Mouse (Mus musculus) kidney, embryonic 16.5 days (tissue): Measurements from ENCODE around the gene Crkl. TPM values are rescaled to one million over a fixed set of nuclear protein-coding genes. Genes with fewer than 3 reads are reported as not detected.

ENCODE experiments used
- ATAC-seq: fragments of 200-750 bp; cut with Nextera tagmentation; 2 replicates; pipeline ENCODE4 v1.8.0; 2017; ENCODE audit warnings: moderate TSS enrichment; ENCODE audit not compliant: low FRiP score, low TSS enrichment
- H3K27ac ChIP-seq: fragments of 300-500 bp; sonication (generic); 2 replicates; pipeline ENCODE4 v1.5.1; 2014; ENCODE audit warnings: low read length
- H3K27me3 ChIP-seq: fragments of 300-500 bp; sonication (generic); 2 replicates; pipeline ENCODE4 v1.6.1; 2014; ENCODE audit warnings: low read length, control low read depth, mixed read lengths; ENCODE audit not compliant: insufficient read depth
- H3K36me3 ChIP-seq: fragments of 300-500 bp; sonication (generic); 2 replicates; pipeline ENCODE4 v1.6.1; 2014; ENCODE audit warnings: low read length, control low read depth, mixed read lengths; ENCODE audit not compliant: insufficient read depth
- H3K4me1 ChIP-seq: fragments of 300-500 bp; sonication (generic); 2 replicates; pipeline ENCODE4 v1.6.1; 2014; ENCODE audit warnings: low read length, control low read depth, mixed read lengths; ENCODE audit not compliant: insufficient read depth
- H3K4me2 ChIP-seq: fragments of 300-500 bp; sonication (generic); replicated peaks from 2 replicates; pipeline ENCODE4 v1.6.1; 2014; ENCODE audit warnings: low read depth, low read length
- H3K4me3 ChIP-seq: fragments of 300-500 bp; sonication (generic); 2 replicates; pipeline ENCODE4 v1.5.1; 2014; ENCODE audit warnings: mild to moderate bottlenecking, low read length
- H3K9ac ChIP-seq: fragments of 300-500 bp; sonication (generic); replicated peaks from 2 replicates; pipeline ENCODE4 v1.6.1; 2014; ENCODE audit warnings: low read length
- H3K9me3 ChIP-seq: fragments of 300-500 bp; sonication (generic); 2 replicates; pipeline ENCODE4 v1.6.1; 2016; ENCODE audit warnings: low read length, control low read depth
- WGBS: fragments of 180-500 bp; shearing (Covaris S2); extraction: QIAGEN DNeasy Blood & Tissue Kit; methylation state at CpG from one replicate; pipeline ENCODE4 v1.1.7; 2014; 5-methylcytosine and 5-hydroxymethylcytosine counted together
- polyA plus RNA-seq: library from polyadenylated mRNA; unstranded; fragments of >200 nt; fragmentation: Nextera tagmentation; extraction: Ambion mirVana; gene quantifications from 2 replicates; pipeline ENCODE4 v1.2.1, GENCODE M21; 2015

The Crkl gene
- polyA plus RNA-seq, 1 experiment from 2014 or later, result 78.5 TPM

DNA sequence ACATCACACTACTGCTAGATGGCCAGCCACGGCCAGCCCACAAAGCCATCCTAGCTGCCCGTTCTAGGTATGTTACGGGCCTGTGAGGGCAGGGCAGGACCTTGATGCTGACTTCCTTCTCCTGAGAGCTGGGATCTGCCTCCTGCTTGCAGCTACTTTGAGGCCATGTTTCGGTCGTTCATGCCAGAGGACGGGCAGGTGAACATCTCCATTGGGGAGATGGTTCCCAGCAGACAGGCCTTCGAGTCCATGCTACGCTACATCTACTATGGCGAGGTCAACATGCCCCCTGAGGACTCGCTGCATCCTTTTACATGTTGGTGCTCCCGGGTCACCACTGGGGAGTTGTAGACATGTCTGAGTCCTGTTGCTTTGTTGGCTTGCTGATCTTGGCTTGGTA lies 72.4 kb downstream of the Crkl start:
- Histone ChIP-seq H3K27me3 (no peaks in the 10 kb centered on the region), H3K27ac (no peak overlapping the region), H3K36me3 (peaks cover 93% of the 10 kb centered on the region), H3K9me3 (no peaks in the 10 kb centered on the region), H3K4me1 (0 out of 2 replicates have a peak, but pooled peaks cover 1% of the 10 kb centered on the region), H3K4me3 (no peak overlapping the region), H3K4me2 (no peak overlapping the region), H3K9ac (no peak overlapping the region)
- no peak for ATAC-seq
- WGBS, result 93% methylated on average over 11 of the region's 11 CpGs

- ATAC-seq, result no peak
- peaks cover 80% of the 10 kb centered on the region for H3K36me3 ChIP-seq
- no peaks in the 10 kb centered on the region for H3K9me3 ChIP-seq
- no peak overlapping the region for H3K4me3 ChIP-seq
- H3K4me1 ChIP-seq, result peaks cover 12% of the 10 kb centered on the region
- no peaks in the 10 kb centered on the region for H3K27me3 ChIP-seq
- 74% methylated on average over 3 of the region's 3 CpGs for WGBS
- H3K27ac ChIP-seq, result no peak overlapping the region
- no peak overlapping the region for H3K4me2 ChIP-seq
- H3K9ac ChIP-seq, result no peak overlapping the region
Measured at GRCm38 (mm10) chr16:17525524-17525923, 73.7 kb downstream of the Crkl start.

DNA sequence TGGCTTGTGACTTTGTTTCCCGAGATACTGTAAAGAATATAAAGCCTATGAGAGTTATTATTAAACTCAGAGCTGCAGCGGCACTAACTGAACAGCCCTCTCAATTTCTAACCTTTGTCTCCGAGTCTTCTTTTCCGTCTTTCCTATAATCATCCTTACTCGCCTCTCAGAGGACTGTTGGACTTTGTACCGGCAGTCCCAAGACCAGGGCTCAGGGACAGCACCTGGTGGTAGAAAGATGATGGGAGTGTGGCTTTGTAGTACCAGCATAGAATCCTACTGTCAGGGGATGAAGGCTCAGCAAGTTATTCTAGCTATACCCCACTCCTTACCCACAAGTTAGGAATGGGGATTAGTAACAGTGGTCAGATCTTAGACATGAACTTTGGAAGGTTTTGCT lies 74.4 kb downstream of the Crkl start:
- ATAC-seq, result no peak
- 87% methylated on average over 6 of the region's 6 CpGs for WGBS
- no peaks in the 10 kb centered on the region for H3K27me3 ChIP-seq
- H3K36me3 ChIP-seq, result peaks cover 73% of the 10 kb centered on the region
- H3K9me3 ChIP-seq, result no peaks in the 10 kb centered on the region
- H3K4me1 ChIP-seq, result peaks cover 12% of the 10 kb centered on the region
- H3K4me3 ChIP-seq, result no peak overlapping the region
- no peak overlapping the region for H3K4me2 ChIP-seq
- H3K9ac ChIP-seq, result no peak overlapping the region
- no peak overlapping the region for H3K27ac ChIP-seq

DNA sequence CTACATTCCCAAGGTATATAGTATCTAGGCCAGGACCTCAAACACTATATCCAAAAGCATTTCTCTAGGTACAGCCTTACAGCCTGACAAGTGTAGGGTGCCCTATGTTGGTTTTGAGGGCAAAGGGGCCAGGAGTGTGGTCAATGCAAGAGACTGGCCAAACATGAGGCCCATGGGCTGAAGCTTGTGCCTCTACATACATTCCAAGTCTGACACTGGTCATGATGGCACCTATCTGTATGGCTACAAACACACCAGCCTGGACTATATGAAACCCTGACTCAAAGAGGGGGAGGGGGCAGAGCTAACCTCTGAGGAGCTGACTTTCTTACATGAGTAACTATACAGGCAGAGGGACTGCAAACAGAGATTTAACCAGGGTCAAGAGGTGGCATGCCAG lies 75.8 kb downstream of the Crkl start:
- Histone ChIP-seq H3K27me3 (no peaks in the 10 kb centered on the region), H3K4me2 (no peak overlapping the region), H3K9ac (no peak overlapping the region), H3K36me3 (peaks cover 59% of the 10 kb centered on the region), H3K4me1 (peaks cover 19% of the 10 kb centered on the region), H3K9me3 (no peaks in the 10 kb centered on the region), H3K27ac (no peak overlapping the region), H3K4me3 (no peak overlapping the region)
- ATAC-seq, result no peak

- peaks cover 19% of the 10 kb centered on the region for H3K4me1 ChIP-seq
Measured at GRCm38 (mm10) chr16:17528276-17528675, 76.5 kb downstream of the Crkl start.

GRCm38 (mm10) chr16:17529981-17530586 lies 78.3 kb downstream of the Crkl start:
- Histone ChIP-seq H3K27ac (peak overlapping the region; percentile 97), H3K9ac (peak overlapping the region; percentile 82), H3K4me1 (peaks cover 19% of the 10 kb centered on the region), H3K4me3 (peak overlapping the region; percentile 70), H3K27me3 (no peaks in the 10 kb centered on the region), H3K36me3 (peaks cover 37% of the 10 kb centered on the region), H3K4me2 (peak overlapping the region; percentile 72), H3K9me3 (no peaks in the 10 kb centered on the region)
- WGBS, result 12% methylated on average over 17 of the region's 17 CpGs
- 0 out of 2 replicates have a peak, but pooled peaks have one; percentile 1 for ATAC-seq

More at GRCm38 (mm10) chr16:17528276-17528675, 76.5 kb downstream of the Crkl start:
- H3K36me3 ChIP-seq, result peaks cover 52% of the 10 kb centered on the region
- H3K9me3 ChIP-seq, result no peaks in the 10 kb centered on the region
- 87% methylated on average over 13 of the region's 13 CpGs for WGBS
- no peak overlapping the region for H3K9ac ChIP-seq
- H3K4me2 ChIP-seq, result no peak overlapping the region
- H3K4me3 ChIP-seq, result no peak overlapping the region
- no peaks in the 10 kb centered on the region for H3K27me3 ChIP-seq
- no peak overlapping the region for H3K27ac ChIP-seq
- ATAC-seq, result no peak

DNA sequence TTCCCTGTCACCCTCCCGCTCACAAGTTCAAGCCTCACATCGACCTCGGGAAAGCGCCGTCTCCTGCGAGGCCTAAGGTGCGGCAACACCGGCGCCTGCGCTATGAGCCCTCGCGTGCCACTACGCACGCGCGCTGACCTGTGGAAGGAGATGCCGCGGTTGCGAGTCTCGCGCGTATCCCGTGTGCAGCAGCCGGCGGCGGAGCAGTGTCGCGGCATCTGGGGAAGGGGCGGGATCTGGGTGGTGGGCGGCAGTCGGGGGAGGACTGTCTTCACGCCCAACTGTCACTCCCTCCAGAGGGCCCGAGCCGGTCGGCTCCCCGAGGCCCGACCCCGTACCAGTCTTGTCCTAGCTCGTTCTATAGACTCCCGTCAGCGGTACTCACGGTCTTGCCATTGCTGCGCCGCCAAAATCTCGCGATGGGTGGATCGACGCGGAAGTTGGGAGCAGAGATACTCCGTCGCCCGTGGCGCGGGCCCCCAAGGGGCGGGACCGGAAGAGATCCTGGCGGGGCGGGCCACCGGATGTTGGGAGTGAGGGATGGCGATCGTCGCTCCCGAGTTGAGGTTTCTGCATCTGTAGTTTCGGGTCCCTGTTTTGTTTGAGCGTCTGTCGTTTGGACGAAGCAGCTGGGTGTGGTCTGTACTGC lies 79.0 kb downstream of the Crkl start, which contains the start of gene Thap7:
TSS of gene Thap7 (minus strand) at position 497 of the 649 bp plus-strand sequence.
- Histone ChIP-seq H3K27ac (peak within 1 kb of the TSS; percentile 97), H3K36me3 (peaks cover 30% of the 10 kb centered on the region), H3K4me1 (peaks cover 19% of the 10 kb centered on the region), H3K4me3 (peak within 1 kb of the TSS; percentile 70), H3K27me3 (no peaks in the 10 kb centered on the region), H3K9me3 (no peaks in the 10 kb centered on the region), H3K4me2 (peak within 1 kb of the TSS; percentile 72), H3K9ac (peak within 1 kb of the TSS; percentile 82)
- WGBS, result under 1% methylated on average over 67 of the region's 67 CpGs
- ATAC-seq, result peak; percentile 97

GRCm38 (mm10) chr16:17532271-17532670 lies 80.5 kb downstream of the Crkl start:
- H3K9ac ChIP-seq, result no peak overlapping the region
- no peaks in the 10 kb centered on the region for H3K9me3 ChIP-seq
- H3K4me1 ChIP-seq, result peaks cover 19% of the 10 kb centered on the region
- H3K4me2 ChIP-seq, result no peak overlapping the region
- H3K36me3 ChIP-seq, result peaks cover 17% of the 10 kb centered on the region
- ATAC-seq, result no peak
- 60% methylated on average over 4 of the region's 4 CpGs for WGBS
- H3K27me3 ChIP-seq, result no peaks in the 10 kb centered on the region
- H3K4me3 ChIP-seq, result no peak overlapping the region
- H3K27ac ChIP-seq, result no peak overlapping the region

DNA sequence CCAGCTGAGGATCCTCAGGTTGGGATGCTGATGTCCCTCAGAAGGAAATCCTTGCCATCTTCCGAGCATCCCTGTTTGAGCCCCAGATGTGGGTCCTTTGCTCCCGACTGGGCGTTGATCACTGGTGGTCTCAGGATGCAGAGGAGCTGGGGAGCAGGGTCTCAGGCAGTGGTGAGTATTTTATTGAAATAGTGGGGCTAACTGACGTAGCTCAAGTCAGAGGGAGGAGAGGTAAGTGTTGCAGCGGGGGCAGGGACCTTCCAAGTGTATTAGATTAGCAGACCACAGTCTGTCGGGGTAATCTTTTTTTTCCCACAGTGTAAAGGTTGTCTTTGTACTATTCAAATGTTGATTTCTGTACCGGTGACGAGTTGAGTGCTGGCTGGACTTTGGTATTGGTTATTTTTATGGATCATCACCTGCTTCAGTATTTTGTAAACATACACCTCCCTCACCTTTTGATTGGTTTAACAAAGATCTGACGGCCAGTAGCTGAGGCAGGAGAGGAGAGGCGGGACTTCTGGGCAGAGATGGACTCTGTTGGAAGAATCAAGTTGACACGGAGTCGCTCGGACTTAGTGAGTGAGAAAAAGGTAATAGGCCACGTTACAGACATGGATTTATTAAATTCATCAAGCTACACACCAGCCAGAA lies 81.0 kb downstream of the Crkl start:
- H3K36me3 ChIP-seq, result peaks cover 11% of the 10 kb centered on the region
- no peaks in the 10 kb centered on the region for H3K27me3 ChIP-seq
- no peak overlapping the region for H3K9ac ChIP-seq
- no peaks in the 10 kb centered on the region for H3K9me3 ChIP-seq
- H3K4me1 ChIP-seq, result peaks cover 19% of the 10 kb centered on the region
- no peak overlapping the region for H3K4me2 ChIP-seq
- 75% methylated on average over 14 of the region's 14 CpGs for WGBS
- no peak for ATAC-seq
- H3K27ac ChIP-seq, result no peak overlapping the region
- no peak overlapping the region for H3K4me3 ChIP-seq

- no peaks in the 10 kb centered on the region for H3K36me3 ChIP-seq
- H3K27me3 ChIP-seq, result no peaks in the 10 kb centered on the region
- WGBS, result 89% methylated on average over 3 of the region's 3 CpGs
- ATAC-seq, result no peak
- H3K4me1 ChIP-seq, result peaks cover 4% of the 10 kb centered on the region
- no peak overlapping the region for H3K27ac ChIP-seq
- H3K9me3 ChIP-seq, result no peaks in the 10 kb centered on the region
- H3K4me3 ChIP-seq, result no peak overlapping the region
- no peak overlapping the region for H3K4me2 ChIP-seq
- no peak overlapping the region for H3K9ac ChIP-seq
Measured at GRCm38 (mm10) chr16:17536584-17536983, 84.8 kb downstream of the Crkl start.
